Mouse (Mus musculus) erythroblast, adult 5-6 weeks (primary cell): Measurements from ENCODE around the gene Degs1. TPM values are rescaled to one million over a fixed set of nuclear protein-coding genes. Genes with fewer than 3 reads are reported as not detected.

ENCODE experiments used
- ATAC-seq: replicated peaks from 2 replicates; pipeline ENCODE4 v1.8.0; 2016; ENCODE audit warnings: moderate number of reproducible peaks, mild to moderate bottlenecking, moderate TSS enrichment, inconsistent platforms; ENCODE audit not compliant: poor library complexity, low FRiP score, severe bottlenecking
- total RNA-seq, 2 experiments: library from RNA; stranded (forward) in 1 of 2; stranded (reverse) in 1 of 2; fragments of 150-400 nt in 1 of 2; fragments of 200-764, 138-1000 nt in 1 of 2; gene quantifications; 2 replicates each; pipeline versions ENCODE4 v1.2.3 to v1.2.4; 2015 to 2017; ENCODE audit warnings: low replicate concordance in 2 of 2

Gene Degs1
- total RNA-seq, 2 experiments from 2014 or later: 41.1 to 77.8 TPM

DNA sequence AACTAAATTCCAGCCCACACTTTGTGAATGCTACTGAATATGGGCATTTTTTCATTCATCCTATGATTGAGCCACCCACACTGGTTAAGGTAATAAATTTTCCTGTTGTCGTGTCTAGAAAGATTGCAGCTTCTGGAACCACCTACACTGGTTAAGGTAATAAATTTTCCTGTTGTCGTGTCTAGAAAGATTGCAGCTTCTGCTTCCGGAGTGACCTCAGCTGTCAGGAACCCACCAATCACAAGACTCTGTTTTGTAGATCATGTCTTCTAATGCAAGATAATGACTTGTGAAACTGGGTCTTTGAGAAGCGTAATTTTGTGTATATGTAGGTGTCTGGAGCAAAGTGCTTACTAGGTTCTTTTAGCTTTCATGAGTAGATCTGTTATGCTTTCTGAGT, 47.4 kb downstream of the Degs1 start:
- no peak for ATAC-seq

DNA sequence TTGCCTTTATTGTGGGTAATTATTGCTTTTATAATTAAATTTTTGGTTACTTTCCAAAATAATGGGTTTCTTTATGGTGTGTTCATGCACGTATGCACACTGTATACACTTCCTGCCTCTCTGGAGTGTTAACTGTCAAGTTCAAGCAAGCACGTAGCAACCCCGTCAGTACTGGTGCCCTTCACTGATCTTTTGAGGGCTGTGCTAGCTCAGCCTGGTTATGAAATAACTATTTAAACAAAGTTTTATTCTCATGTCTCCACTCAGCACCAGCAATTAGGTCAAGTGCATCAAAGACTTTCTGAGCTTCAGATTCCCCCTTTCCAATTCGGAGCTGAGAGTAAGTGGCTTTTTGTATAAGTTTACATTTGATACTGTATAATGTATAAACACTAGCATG, 53.2 kb downstream of the Degs1 start:
- no peak for ATAC-seq

DNA sequence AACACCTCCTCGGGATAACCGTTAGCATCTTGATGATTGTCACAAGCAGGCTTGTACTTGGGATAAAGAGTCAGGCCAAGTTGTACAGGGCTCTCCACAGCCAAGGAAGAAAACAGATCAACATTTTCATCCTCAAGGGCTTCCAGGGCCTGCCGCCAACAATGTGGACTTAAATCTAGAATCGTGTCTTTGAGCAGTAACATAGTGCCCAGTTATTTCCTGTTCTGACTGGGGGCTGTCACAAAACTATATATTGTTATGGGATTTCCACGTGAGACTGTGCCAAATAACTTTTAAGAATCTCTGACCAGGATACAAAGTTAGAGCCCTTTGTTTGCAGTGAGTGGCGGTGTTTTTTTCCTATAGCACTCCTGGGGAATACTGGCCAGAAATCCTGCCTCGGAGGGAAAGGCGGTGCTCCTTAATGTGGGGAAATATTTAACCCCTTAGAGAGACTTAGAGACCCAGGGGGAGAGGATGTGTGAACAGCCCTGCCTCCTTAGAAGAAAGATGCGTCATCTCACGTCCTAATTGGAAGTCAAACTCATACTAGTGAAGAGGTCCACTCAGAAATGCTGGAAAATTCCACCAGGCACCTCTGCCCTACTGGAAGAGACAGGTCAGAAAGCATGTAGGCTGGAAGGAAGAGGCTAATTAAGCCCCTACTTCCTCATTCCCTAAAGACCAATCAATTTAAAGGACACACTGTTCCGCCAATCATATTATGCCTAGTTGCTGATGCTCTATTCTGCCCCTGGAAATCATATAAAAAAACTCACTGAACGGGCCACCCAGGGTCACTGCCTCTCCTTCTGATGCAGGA, 55.3 kb downstream of the Degs1 start:
- ATAC-seq: no peak

DNA sequence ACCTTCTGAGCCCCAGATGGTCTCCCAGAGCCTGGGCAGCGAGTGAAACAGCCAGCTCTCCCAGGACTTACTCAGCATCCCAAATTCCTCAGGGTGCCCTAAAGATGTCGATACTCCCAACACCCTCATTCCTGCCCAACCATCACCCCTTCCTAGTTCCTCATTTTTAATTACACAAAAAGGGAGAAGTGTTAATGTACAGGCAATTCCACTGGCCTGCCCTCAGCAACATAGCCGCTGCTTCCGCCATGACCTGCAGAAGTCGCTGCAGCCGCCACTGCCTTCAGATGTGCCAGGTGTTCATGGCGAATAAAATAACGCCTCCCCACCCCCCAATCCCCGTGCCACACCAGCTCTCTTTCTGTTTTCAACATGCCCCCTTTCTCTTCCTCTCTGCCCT, 56.3 kb downstream of the Degs1 start:
- no peak for ATAC-seq

Other genes with a start within 250 kb of the Degs1 start
- gene Srp9, start 158.1 kb downstream of the Degs1 start, total RNA-seq (2015; ENCODE audit: low replicate concordance): 33.4 and 50.4 TPM in 2 replicates
- 21.3 and 21.4 TPM in 2 replicates for gene Srp9, start 158.1 kb downstream of the Degs1 start, total RNA-seq (2017; ENCODE audit: low replicate concordance)
- not detected in 2 replicates for gene Vmn1r1, start 118.3 kb downstream of the Degs1 start, total RNA-seq (2015; ENCODE audit: low replicate concordance)
- not detected in 2 replicates for gene Vmn1r1, start 118.3 kb downstream of the Degs1 start, total RNA-seq (2017; ENCODE audit: low replicate concordance)
- gene Fbxo28, start 58.8 kb upstream of the Degs1 start, total RNA-seq (2015; ENCODE audit: low replicate concordance): 4.4 and 6.3 TPM in 2 replicates
- 5.0 and 10.7 TPM in 2 replicates for gene Fbxo28, start 58.8 kb upstream of the Degs1 start, total RNA-seq (2017; ENCODE audit: low replicate concordance)
- gene Trp53bp2, start 126.4 kb upstream of the Degs1 start, total RNA-seq (2015; ENCODE audit: low replicate concordance): 1.2 and 3.6 TPM in 2 replicates
- gene Trp53bp2, start 126.4 kb upstream of the Degs1 start, total RNA-seq (2017; ENCODE audit: low replicate concordance): 2.2 and 2.6 TPM in 2 replicates
- gene Capn2, start 234.8 kb upstream of the Degs1 start, total RNA-seq (2015; ENCODE audit: low replicate concordance): 4.6 and 7.5 TPM in 2 replicates
- gene Capn2, start 234.8 kb upstream of the Degs1 start, total RNA-seq (2017; ENCODE audit: low replicate concordance): 7.2 and 11.4 TPM in 2 replicates